Mouse (Mus musculus) ZHBTc4 (cell line): ENCODE data around the gene Vmn1r1.

Experiments
- DNase-seq: peaks from one replicate; pipeline ENCODE4 v3.0.0-alpha.2; 2011; ENCODE audit warnings: low read depth, low spot score

Gene Vmn1r1

DNA sequence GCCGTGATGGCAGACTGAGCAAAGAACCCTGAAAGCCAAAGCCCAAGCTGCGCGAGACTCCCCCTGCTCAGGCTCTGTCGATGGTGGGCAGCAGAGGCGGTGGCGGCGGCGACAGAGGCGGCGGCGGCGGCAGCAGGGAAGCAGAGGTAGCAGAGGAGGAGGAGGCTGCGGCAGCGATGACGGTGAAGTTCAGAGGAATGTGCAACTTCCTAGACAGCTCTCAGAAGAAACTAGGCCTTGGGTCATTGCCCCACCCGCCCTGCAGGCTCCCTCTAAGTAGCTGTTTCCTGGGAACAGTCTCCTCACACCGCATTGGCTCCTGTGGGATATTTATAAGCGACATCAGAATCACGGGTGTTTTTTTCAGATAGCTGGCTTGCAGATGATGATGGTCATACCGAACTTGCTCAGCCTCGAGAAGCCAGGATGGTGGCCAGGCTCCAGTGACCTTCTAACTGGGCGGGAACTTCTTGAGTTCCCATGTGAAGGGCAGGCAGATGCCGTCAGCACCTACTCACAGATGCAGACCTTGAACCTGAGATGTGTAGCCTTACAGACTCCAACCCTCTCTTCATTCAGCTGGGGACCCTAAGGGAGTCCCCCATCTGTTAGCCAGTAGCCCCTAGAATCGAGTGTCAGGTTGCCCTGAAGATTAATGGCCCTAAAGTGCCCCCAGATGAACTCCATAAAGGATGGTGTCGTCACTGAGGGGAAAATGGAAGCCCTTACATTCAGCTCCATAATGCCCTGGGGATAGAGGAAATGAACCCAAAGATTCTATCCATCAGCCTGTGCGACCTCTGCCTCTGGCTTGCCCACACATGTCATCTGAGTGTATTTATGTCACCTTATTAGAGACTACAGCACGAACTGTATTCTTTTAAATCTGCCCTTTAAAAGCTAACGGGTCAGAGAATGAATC is 26.8 kb downstream of the Vmn1r1 start:
- DNase-seq: peak; percentile 63

DNA sequence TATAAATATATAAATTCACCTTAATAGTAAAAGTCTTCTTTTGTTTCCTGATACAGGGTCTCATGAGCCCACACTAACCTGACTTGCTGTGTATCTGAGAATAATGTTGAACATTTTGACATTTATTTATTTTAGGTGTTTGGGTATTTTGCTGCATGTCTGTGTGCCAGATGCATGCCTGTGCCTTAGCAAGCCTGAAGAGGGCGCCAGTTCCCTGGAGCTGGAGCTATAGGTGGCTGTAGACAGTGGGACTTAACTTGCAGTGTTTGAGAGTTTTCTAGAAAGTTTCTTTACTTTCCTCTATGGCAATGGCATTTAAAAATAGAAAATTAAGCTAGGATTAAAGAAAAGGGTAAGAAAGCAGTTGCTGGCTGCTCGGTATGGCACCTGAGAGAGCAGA is 33.5 kb downstream of the Vmn1r1 start:
- peak; percentile 74 for DNase-seq

DNA sequence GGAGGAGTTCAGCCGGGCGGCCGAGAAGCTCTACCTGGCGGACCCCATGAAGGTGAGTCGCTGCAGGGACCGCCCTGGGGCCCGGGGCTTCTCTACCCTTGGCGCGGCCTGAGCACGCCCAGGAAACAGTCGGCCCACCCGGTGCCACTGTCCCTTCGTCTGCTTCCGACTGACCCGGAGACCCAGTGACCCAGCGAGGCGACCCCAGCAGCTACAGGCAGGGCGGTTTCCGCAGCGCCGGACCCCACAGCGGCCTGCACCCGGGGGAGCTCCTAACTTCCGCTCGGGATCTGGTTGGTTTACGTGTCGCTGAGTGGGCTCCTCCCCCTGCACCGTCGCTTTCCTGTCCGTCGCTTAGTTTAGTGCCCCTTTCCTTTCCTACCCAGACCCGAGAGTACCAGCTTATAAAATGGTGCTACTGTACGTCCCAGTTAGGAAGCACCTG is 39.3 kb downstream of the Vmn1r1 start:
- DNase-seq: peak; percentile 94

DNA sequence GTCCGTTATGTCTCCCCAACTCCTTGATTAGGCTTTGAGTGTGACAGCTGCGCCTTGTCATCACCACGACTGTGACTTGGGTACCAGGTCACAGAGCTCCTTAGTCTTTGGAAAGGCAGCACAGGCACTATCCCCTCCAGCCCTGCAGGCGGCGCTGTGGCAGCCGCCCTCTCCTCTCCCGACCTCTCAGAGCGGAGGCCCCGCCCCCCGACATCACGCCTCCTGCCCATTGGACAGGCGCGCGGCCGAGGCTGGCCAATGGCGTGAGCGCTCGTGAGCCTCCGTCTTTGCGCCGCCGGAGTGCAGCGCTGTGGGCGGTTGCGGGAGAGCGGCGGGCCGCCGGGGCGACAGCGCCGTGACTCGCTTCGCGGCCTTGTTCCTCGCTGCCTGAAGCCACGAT is 39.8 kb downstream of the Vmn1r1 start, which contains the start of gene Srp9:
Gene Srp9 (plus strand): TSS at position 232 of the 400 bp plus-strand sequence.
- peak; percentile 99 for DNase-seq

DNA sequence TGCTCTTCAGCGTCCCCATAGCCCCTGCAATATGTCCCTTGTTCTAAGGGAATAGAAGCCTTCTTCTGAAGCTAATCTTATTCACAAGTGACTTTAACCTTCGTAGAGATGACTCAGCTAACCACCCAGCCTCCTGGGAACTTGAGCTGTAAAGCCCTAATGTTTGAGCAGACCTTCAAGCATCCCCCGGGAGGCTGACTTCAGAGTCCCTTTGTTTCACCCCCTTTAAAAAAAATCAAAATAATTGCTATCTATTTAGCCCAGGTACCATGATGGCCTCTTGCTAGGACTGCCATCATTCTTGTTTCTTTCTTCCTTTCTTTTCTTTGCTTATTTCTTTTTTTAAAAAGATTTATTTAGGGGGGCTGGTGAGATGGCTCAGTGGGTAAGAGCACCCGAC is 41.9 kb downstream of the Vmn1r1 start:
- DNase-seq: no peak

DNA sequence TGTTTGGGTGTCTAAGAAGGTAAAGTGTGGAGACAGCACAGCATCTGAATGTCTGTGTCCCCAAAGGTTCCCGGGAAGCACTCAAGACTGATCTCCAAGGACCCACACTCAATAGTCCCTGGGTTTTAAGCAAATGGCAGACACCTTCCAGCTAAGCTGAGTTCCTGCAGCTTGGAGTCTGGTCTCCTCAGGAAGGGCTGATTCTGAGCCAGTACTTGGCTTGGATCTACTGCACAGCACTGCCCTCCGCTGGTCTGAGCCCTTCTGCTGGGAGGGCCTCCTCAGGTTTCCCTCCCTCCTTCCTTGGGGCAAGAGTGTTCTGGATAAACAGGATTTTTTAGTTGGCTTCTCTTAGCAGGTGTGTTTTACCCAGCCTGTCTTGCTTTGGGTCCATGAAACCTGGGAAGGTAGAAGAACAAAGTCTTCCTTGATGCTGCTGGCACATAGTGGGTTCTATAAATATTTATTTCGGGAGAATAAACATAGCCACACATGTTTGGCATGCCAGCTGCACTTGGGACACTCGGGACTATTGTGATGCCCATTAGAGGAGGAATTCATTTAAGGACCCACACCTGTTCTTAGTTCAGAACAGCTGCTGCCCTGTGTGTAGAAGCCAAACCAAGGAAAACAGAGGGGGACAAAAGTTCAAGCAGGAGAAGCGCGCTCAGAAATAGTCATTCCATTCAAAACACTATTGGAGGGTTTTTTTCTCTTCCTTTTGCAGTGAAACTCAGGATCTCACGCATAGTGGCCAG is 48.5 kb downstream of the Vmn1r1 start:
- DNase-seq: peak; percentile 64

DNA sequence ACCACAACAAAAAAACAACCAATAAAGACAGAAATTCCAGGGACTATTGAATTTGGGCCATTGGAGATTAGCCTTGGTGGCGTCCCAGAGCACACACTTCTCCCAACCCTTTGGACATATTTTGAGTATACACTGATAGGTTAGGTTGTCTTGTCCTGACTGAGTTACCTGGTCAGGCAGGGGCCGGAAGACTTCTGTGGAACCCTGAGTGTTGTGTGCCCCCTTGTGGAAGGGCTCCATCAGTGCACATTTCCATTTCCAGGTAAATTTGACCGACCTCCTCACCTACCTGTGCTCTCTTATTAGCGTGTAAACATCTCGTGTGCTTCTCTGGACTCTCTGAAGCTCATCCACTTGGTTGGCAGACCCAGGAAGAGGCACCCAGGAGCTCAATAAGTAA is 49.1 kb downstream of the Vmn1r1 start:
- DNase-seq: peak; percentile 79

DNA sequence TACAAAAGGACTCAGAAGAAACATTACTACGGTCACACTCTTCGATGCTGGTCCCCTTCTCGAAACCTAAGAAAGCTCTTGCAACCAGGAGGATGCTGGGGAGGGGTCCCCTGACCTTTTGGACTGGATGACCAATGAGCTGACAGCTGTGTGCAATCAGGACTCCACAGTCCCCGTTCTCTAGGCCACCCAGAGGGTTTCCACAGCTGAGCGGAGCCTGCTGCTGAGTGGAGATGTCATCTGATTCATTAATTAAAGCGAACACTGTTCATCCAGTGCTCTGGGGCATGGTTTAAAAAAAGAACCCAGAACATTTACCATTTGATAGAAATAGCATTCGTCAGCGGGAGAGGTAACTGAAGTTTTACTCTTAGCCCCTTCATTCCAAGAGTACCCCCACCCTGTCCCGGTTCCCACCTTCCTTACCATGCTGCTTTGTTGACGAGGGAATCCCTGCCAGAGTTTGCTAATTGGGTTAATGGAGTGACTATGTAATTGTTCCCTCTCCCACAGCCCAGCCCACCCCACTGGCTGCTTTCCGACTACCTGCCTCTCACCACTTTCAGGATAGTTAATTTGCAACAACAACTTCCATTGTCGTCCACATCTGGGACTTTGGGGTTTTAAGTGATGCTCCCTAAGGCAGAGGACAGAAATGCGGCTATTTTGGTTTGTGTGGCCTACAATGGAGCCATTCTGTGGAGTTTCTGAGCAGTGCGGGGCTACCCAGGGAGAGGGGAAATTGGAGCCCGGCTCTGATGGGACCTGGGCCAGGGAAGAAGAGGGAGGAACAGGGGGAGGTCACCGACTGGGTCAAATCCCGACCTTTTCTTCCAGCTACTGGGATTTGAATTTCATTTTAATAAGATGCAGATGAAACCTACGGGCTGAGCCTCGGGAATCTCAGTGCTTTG is 50.4 kb downstream of the Vmn1r1 start:
- no peak for DNase-seq

DNA sequence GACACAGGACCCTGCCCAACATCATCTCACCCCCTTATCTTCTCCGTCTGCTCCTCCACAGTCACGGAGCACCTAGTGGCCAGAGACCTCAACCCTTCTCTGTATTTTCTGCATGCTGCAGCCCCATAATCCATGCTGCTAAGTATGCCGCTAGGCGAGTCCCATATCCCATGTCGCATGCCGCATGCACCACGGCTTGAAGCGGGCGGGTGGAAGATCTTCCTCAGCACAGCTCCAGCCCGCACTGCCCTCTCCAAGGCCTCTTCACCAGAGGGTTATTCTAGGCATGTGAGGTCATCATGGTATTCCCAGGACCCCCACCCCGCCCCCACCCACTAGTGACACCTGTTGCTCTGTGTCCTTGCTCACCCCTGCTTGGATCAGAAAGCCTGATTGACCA is 51.2 kb downstream of the Vmn1r1 start:
- DNase-seq: no peak

DNA sequence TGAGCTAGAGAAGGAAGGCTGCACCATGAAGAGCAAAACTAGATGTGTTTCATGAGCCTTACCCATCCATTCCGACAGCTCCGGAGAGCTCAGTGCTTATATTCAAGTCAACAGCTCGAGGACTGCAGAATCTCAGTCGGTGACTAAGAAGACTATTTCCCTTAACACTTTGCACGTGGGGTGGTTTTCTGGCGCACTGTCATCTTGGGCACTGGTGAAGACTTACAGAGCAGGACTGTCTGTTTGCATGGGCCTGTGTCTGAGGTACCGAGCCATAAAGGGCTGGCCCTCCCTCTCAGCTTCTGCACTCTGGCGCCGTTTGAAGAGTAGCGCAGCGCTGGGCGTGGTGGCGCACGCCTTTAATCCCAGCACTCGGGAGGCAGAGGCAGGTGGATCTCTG is 51.9 kb downstream of the Vmn1r1 start:
- DNase-seq: no peak

DNA sequence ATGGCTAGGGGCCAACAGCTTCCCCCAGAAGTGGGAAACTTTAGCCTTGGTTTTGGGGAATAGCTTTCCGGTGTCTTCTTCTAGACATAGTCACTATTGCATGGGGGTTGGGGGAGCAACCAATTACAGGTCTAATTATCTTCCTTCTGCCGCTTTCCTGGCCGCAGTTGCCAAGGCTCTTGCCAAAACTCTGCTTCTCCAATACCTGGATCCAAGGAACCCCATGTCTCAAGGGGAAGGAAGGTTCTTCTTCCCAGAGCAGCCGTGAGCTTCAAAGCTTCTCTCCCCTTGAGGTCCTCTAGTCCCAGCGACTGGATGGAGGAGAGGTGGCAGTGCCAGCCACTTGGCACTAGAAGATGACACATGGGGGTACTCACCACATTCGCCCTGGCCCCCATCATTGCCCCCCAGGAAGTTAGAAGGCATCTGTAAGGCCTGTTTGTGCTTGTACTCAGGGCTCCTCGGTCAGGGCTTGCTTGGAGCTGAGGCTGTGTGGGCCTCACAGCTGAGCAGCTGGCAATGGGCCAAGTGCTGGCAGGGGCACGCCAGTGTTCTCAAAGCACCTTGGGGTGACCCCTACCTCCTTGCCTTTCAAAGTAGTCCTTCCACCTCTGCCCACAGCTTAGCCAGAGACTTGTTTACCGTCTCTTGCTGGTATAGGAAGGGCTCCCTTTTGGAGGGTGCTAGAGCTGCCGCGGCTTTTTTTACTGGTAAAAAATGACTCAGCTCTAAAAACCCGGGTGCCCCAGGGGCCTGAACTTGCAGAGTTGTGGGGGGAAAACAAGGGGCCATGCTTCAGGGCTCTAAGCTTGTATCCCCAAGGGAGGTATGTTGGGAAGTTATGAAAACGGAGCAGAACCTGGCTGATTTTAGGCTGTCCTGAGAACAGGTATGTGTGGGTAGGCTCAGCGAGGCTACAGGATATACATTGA is 52.6 kb downstream of the Vmn1r1 start:
- DNase-seq: no peak

DNA sequence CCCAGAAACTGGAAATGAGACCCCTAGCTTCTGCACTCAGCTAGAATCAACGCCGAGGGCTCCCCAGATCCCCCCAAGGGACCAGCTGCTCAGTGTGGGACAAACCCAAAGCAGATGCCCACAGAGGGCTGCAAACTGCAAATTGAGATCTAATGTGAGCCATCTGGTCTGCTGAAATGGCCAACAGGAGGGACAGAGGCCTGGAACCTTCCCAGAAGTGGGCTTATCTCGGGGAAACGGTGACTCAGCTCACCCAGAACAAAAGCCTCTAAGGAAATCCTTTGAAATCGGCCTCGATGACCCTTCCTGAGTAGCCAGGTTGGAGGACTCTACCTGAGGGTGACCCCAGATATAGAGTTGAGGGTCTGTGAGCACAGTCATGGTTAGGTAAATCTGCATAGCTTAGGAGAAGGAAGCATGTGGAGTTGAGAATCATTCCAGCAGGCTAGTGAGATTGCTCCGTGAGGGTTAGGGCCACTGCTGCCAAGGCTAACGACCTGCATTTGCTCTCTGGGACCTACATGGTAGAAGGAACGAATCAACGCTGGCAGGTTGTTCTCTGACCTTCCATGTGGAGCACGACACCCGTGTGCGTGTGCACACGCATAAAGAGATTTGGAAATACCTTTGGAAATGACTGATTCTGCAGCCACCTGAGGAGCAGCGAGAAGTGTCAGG is 53.4 kb downstream of the Vmn1r1 start:
- DNase-seq: no peak

DNA sequence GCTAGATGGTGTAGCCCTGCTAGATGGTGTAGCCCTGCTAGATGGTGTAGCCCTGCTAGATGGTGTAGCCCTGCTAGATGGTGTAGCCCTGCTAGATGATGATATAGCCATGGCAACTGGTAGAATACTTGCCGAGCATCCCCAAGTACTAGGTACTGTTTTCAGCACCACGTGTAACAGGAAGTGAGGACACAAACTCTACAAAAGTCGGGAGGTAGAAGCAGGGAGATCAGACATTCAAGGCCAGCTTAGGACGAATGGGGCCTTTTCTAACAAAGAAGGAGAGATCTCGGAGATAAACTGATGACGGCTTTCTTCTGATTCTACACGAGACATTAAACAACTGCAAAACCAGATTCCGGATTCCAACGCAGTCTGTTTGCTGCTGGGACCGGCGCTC is 54.1 kb downstream of the Vmn1r1 start:
- no peak for DNase-seq

DNA sequence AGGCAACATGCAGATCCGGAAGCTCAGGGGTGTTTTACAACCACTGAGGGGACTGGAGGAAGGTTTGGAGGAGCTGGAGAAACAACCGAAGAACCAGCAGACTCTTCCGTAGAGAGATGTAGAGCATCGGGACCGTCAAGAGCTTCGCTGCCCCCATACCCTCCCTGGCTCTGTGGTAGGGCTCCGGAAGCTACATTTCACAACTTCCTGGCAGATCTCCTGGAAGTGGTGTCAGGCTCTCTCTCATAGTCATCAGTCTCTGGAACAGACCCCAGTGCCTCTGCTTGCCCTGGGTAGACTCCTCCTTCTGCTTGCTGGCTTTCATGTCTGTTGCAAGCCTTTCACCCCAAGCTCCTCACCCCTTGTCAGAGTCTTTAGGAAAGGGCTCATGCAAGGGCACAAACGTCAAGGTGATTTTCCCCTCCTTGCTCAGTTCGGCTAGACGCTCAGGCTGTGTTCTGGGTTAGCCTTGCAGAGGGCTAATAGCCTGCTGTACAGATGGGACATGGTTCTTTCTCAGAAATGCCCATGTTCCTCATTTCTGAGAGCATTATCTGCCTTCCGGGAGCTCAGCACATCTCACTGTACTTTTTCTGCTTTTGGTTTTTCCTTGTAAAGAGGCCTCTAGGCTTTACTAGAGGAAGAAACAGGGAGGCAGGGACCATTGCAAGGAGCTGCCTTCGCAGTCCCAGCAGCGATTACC is 55.7 kb downstream of the Vmn1r1 start:
- DNase-seq: no peak

DNA sequence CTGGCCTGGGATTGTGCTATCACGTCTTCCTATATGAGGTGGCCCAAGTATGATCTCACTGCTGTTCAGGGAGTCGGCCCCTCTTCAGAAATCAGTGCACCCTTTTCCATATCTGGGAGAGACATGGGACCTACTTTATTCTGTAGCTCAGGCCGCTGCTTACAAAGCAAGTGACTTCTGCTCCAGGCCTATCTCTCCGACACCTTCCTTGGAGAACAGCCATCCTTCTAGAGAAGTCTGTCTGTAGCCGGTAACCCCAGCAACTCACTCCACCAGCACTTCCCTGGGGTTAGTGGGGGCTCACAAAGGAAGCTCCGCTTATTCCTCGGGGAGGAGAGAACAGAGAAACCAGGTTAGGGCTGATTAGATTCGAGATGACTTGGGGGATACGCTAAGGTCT is 57.0 kb downstream of the Vmn1r1 start:
- DNase-seq: no peak

DNA sequence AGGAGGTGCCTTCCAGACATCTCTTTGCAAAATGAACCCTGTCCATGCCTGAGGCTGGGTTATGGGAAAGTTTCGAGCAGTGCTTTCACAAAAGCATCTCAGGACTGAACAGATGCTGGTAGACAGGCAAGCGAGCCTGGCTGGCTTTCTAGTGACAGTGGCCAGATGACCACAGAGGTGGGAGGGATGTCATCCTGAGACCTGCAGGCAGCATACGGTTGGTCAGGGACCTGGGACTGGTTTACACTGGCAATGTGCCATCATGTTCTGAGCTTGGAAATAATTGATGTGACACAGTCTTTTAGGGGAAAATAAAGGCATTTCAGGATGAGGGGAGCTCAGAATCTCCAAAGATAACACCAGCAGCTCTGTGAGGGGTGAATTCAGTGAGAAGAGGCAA is 59.3 kb downstream of the Vmn1r1 start:
- DNase-seq: no peak
